Mouse (Mus musculus): Measurements from ENCODE around the gene H2afy2.

H2afy2 gene

DNA sequence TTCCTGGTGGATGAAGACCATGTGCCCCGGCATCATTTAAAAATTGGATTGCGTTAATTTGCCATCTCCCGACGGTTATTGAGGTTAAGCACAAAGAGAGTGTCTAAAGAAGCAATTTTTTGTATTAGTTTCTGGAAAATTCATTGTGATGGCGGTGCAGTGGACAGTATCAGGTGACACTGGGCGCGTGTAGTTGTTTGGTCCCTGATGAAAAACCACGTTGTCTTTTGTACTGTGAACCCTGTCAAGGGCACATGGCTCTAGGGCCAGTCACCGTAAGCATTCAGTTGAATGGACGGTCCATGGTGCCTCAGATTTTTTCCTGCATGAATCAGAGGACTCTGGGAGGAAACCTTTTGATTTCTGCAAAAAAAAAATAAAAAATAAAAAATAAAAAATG is 467 bp upstream of the H2afy2 start:
- peak; percentile 65 for DNase-seq (ENCODE audit: low spot score)

DNA sequence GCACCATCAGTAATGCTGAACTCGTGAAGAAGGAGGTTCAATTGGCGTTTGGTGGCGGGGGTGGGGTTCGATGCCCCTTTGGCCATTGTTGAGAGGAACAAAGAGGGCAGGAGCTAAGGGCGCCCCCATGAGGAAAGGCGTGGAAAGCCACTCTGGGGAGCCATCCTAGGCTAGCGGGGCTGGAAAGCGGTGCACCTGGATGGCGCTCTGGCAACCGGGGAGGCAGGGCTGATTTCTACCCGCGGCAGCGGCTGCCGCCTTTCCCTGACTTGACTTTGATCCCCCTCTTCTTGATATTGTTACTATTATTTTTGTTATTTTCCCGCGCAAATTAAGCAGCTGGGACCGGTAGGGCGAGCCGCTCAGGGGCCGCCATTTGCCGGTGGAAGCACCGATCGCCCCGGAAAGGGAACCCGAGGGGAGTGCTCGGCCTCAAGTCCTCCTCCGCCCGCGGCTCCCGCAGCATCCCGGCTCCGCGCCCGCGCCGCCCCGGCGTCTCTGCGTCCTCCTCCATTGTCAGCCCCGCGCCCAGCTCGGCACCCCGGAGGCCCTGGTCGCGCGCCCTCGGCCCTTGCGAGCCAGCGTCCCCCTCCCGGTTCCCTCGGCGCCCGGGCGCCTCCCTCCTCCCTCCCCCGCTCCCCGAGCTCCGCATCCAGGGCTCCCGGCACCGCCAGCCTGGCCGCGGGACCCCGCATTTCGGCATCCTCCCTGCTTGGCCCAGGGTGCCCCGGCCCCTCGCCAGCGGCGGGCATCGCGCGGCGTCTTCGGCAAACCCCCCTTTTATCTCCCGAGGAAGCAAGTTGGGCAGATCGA is 942 bp downstream of the H2afy2 start:
- DNase-seq (ENCODE audit: low spot score), result peak; percentile 88

DNA sequence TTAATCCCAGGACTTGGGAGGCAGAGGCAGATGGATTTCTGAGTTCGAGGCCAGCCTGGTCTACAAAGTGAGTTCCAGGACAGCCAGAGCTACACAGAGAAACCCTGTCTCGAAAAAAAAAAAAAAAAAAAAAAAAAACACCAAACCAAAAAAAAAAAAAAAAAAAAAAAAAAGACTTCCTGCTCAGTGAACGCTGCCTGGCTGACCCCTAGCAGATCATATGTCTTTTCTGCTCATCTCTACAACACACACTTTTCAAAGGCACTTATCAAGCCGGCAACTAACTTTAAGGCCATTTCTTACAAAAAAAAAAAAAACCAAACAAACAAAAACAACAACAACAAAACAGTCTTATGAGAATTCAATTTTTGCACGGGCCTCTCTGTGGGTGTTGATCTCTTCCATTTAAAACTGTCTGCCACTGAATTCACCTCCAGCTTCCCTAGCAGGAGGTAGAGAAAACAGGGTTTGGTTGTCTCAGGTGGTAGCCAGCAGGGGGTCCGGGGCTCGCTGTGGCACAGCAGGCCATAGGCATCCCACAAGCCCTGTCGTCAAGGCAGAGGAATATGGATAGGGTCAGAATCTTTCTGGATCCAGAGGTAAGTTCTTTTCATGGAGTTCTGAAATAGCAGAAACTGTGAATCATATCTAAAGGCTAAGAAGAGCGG is 2.4 kb downstream of the H2afy2 start:
- DNase-seq (ENCODE audit: low spot score), result peak; percentile 51

DNA sequence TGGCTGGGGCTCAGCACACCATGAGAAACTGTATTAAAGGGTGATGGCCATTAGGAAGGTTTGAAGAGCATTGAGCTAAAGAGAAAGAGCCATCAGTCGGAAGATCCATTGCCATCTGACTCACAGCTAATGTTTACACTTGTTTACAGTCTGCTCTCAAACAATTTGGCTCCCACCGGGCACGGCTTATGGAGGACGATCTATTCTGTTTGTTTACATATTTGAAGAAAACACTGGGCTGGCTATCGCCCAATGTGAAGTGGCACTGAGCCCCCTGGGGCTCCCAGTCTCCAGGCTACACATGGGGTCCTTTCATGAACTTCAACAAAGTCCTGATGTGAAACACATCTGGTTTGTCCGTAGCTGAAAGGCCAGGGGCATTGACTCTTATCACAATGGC is 17.1 kb downstream of the H2afy2 start:
- no peak for DNase-seq (ENCODE audit: low spot score)

DNA sequence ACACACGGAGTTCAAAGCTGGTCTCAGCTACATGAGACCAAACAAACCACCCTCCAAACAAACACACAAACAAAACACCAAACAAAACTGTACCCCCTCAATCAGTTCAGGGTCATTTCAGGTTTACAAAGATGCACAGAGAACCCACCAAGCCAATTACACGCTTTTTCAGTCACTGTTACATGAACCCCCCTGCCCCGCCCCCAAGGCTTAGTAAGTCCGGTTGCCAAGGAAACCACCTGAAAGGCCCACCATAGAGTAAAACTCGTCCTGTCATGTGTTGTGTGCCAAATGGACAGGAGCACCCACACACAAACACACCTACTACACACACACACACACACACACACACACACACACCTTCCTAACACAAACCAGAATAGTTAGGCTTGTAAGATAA is 18.4 kb downstream of the H2afy2 start:
- DNase-seq (ENCODE audit: low spot score), result peak; percentile 79

DNA sequence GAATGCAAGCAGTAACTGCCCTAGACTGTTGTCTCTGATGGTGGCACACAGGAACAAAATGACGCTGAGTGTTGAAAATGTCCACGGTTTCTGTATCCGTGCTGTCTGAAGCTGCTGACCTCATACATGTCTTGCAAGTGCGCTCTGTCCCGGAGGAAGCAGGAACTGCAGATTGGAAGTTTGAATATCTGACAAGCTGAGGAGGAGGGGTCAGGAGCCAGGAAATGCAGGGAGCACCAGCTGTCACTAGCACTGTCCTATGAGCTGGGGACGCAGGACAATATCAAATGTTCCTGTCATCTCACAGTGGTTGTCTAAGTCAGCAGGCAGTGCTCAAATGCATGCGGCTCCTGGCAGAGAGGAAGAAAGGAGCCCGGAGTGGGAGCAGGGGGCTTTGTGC is 19.3 kb downstream of the H2afy2 start:
- DNase-seq (ENCODE audit: low spot score), result no peak

DNA sequence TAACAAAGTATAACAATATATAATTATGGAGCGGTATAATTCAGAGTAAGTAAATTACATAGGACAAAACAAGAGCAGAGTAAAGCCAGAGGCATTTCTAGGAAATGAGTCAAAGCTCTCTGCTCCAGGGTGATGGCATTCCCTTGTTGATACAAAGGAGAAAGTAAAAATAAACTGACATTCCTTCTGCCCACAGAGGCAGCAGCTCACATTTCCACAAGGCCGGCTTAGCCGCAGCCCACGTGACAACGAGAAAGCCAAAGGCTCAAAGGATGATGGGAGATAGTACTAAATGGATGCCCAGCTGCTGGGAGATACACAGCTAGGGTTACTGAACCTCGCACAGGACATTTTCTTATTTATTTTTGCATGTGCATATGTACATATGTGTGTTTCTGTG is 24.1 kb downstream of the H2afy2 start:
- peak; percentile 59 for DNase-seq (ENCODE audit: low spot score)

DNA sequence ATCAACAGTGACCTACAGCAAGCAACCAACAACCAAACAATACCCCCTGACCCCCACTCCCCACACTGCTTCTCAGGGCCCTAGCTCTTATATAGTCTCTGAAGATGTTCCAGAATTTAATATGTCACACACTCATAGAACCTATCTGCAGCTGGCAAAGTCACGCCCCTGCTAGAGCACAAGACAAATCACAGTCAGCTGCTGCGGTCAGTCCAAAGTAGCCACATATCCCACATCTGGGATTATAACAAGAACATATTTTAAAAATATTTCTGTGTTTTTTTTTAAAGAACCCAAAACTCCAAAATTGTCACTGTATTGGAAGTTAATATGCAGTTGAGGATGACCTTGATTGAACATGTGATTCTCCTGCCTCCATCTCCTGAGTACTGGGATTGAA is 25.0 kb downstream of the H2afy2 start:
- DNase-seq (ENCODE audit: low spot score), result no peak

DNA sequence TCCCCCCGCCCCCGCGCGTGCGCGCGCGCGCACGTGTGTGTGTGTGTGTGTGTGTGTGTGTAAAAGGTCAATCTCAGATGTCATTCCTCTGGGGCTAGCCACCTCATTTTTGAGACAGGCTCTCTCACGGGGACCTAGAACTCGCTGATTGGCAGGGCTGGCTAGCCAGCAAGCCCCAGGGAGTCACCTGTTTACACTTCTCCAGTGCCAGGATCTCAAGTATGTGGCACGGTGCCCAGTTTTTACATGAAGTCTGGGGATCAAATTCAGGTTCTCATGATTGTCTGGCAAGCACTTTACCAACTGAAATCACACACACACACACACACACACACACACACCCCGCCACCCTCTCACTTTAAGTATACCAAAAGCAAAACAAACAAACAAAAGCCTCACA is 26.9 kb downstream of the H2afy2 start:
- no peak for DNase-seq (ENCODE audit: low spot score)

DNA sequence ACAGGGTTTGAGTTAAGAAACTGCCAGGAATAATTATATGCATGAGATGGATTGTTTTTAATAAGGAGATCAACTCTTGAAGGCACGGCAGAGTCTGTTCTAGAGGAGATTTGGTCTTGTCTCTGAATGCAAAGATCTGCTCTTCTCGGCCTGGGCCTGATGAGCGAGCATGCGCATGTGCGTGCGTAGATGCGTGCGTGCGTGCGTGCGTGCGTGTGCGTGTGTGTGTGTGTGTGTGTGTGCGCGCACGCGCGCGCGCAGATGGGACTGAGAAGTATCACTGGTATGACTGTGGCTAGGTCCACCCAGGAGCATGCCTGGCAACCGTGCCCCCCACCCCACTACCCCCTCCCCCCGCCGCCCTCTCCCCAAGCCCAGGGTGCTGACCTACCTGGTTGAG is 30.9 kb downstream of the H2afy2 start:
- no peak for DNase-seq (ENCODE audit: low spot score)

DNA sequence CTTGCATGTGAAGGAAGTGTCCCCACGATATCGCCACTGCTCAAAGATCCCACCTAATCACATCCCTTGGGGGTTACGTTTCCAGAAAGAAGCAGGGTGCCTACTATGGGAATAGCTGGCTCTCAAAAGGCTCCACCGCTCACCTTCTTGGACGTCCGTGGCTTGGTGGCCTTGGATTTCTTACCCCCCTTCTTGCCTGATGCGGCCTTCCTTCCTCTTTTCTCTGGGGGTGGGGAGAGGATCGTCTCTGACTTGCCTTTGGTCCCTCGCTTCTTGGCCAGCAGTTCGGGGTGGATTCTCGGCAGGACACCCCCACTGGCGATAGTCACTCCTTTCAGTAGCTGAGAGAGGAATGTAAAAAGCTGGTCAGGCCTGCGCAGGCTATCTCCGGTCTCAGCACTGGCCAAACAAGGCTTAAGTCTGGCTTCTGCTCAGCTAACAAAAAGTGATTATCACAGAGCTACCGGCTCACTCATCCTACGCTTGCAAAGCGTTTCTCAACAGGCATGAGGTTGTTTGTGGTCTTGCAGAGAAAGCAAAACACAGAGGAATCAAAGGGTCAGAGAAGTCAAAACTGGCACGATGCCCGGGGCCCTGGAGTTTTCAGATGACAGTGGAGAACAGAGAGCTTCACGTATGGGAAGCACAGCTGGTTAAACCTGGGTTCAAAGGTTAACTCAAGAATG is 32.3 kb downstream of the H2afy2 start:
- DNase-seq (ENCODE audit: low spot score), result no peak

DNA sequence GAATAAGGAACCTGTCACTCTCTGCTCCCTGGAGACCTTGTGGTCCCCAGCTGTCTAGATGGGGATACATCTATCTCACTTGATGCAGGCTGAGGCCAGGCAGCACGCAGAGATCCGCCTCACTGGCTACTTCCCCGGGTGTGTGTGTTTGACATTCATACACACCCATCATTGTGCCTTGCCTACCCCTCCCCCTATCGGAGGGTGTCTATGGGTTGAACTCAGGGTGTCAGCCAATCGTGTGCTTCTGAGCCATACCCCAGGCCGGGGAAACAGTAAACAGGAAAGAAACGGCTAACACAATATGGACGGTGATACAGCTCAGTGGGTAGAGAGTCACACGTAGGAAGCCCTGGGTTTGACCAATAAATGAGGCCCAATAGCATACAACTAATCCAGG is 33.9 kb downstream of the H2afy2 start:
- no peak for DNase-seq (ENCODE audit: low spot score)

DNA sequence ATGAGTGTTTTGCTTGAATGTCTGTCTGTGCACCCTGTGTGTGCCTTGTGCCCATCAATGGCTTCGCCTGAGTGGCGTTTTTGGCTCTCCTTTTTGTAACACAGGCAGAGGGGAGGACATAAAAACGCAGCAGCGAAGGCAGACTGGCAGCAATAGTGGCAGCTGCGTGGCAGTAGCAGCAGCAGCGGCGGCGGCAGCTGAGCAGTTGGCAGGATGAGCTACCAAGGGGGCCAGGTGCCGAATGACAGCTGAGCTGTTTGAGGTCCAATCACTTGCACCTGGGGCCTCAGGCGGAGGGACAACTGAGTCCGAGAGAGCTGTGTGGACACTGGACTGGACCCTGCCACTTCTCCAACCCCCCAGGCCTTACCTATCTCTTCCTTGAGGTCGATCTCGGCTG is 36.6 kb downstream of the H2afy2 start:
- no peak for DNase-seq (ENCODE audit: low spot score)

DNA sequence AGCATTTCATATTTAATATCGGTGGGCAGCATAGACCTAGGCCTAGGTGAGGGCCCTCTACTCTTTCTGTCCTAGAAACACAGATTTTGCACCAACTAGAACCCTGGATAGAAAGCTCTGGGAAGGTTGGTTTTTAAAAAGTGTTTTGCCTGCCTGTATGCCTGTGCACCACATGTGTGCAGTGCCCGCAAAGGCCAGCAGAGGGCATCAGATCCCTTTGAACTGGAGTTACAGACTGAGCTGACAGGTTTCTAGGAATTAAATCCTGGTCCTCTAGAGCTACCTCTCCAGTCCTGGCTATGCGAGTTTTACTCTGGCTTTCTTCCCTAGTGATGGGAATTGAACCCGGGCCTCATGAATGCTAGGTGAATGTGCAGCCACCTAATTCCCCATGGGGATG is 38.8 kb downstream of the H2afy2 start:
- peak; percentile 65 for DNase-seq (ENCODE audit: low spot score)

DNA sequence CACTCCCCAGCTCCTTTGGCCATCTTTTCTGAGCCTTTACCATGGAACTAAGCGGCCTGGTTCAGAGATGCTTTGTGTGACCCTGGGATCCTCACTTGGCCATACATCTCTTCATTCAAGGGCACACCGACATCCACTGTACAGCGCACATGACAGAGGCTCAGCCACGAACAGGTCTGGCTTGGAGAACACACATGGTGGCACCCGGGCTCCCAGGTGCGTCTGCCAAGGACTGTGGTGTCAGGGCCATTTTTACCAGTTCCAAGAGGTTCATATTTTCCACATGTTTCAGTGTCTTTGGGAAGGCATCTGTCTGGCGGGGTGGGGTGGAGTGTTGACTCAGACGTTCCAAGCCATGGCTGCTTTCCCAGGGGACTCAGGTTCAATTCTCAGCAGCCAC is 41.6 kb downstream of the H2afy2 start:
- no peak for DNase-seq (ENCODE audit: low spot score)

DNA sequence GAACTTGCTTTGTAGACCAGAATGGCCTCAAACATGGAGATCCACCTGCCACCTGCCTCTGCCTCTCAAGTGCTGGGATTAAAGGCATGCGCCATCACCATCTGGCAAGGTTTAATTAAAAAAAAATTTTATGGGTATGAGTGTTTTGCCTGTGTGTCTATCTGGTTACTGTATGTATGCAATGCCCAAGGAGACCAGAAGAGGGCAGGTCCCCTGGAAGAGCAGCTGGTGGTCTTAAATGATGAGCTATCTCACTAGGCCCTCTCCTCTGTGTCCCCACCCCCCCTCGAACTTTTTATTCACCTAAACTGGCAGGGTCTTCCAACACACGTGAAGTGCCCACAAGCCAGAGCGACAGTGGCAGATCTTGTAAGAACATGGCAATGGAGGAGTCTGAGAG is 42.1 kb downstream of the H2afy2 start:
- no peak for DNase-seq (ENCODE audit: low spot score)

DNA sequence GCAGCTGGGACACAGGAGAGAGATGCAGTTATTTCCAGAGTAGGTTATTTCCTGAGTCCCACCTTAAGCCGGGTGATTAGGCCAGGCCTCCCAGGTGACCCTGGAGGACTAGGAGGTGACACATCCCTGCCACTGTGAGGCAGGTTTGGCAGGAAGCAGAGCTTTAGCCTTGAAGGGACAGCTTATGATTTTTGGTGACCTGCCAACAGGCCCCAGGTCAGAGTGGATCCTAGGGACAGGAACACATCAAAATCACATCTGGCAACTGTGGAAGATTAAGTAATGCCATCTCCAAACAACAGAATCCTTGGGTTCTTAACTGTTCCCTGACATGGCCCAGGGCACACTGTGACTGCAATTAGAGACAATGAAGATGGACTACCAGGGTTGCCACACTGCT is 42.6 kb downstream of the H2afy2 start:
- no peak for DNase-seq (ENCODE audit: low spot score)

DNA sequence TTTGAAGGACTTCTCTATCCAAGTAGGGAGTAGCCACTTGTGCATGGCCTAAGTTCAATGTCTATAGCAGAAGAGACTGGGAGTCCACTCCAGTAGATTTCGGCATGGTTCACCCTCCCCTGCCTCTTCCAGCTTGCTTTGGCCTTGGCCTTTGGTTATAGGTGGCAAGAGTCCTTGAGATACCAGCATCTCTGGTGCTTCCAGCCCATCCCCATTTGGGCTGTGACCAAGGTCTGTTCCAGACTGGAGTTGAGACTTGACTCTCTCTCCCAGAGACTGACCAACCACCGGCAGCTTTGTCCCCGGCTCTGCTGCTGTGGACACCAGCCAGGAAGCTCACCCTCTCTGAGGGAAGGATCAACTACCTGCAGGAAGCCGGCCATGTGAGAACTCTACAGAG is 45.8 kb downstream of the H2afy2 start:
- DNase-seq (ENCODE audit: low spot score), result no peak

DNA sequence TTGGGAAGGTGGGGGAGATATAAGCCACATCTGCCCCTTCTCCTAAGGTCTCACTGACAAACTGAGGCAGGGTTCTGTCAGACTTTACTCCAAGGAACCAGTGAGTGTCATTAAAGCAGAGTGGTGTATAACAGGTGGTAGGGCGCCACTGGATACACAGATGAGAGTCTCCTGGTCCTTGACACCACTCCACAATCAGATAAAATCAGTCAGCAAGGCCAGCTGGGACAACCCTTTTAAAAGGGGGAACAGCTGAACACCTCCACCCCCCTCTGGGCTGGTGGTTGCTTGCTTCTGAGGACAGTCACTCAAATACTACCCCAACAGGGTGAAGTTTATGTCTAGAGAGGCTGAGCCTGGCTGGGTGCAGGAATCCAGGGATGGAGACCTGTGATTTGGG is 46.4 kb downstream of the H2afy2 start:
- no peak for DNase-seq (ENCODE audit: low spot score)

DNA sequence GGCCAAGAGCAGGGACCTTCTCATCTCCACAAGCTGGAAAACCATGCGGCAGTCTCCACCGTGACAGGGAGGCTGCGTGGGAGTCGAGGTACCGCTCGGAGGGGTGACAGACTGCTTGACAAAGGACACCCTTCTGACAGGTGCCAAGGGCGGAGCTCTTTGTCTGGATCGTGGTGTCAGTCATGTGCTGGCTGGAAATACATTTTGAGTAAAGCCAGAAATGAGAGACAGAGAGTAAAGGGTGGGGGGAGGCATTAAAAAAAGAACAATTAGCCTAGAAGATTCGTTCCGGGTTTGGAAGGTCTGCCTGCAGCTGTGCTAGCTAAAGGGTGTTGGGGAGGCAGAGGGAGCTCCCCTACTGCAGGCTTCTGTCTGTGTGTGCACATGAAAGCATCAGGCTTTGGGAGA is 47.3 kb downstream of the H2afy2 start:
- no peak for DNase-seq (ENCODE audit: low spot score)

DNA sequence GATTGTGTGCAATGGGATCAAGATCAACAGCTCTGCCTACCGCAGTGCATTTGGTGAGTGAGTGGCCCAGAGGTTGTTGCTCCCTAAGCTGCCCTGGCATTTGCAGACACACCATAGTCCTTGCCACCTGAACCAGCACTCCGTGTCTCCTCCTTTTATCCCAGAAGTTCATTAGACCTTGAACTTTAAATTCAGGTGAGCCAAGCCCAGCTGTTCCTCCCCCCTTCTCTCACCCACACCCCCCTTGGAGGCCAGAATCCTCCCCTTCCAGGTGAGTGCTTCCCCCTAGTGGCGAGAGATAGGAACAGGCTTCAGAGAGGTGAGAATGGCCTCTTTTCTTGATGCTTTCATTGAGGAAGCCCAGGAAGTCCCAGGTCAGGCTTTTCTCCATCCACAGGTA is 49.6 kb downstream of the H2afy2 start:
- peak; percentile 63 for DNase-seq (ENCODE audit: low spot score)

DNA sequence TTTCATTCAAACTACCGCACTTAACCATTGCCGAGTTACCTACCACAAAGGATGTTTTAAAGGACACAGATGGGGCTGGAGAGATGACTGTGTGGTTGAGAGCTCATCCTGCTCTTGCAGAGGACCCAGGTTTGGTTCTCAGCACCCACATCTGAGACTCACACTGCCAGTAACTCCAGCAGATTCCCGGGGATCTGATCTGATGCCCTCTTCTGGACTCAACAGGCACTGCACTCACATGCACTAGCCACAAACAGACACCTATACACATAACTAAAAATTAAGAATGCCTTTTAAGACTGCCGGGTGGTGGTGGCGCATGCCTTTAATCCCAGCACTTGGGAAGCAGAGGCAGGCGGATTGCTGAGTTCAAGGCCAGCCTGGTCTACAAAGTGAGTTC is 53.8 kb downstream of the H2afy2 start:
- DNase-seq (ENCODE audit: low spot score), result no peak

DNA sequence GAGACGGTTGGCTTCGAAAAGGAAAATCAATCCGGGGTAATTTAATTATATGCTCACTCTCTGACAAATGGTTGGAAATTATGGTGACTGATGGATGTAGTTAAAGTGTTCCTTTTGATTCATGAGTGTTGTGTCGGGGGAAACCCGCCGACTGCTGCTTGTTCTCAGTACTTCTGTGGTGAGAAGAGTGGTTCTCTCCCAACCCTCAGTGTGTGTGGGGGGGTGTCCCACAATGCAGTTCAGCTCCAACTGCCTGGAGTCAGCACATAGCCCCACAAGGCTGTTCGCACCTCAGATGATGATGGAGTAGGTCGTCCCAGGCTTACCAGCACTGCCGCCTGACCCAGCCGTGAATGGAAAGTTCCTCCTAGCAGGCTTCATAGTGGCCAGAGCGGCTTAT is 54.8 kb downstream of the H2afy2 start:
- DNase-seq (ENCODE audit: low spot score), result no peak

Data from embryo, embryonic 10.5 days (tissue).